Mouse (Mus musculus) heart, embryonic 14.5 days (tissue): ENCODE measurements at regions not wholly inside any gene's neighbourhood (a gene's known extent, or its start where the extent isn't known, plus 50 kb on each side); places are given as distances from the start of the nearest gene placed in this dataset.

Source experiments
- ATAC-seq: fragments of 200-750 bp; cut with Nextera tagmentation; 2 replicates; pipeline ENCODE4 v1.8.0; 2017; ENCODE audit warnings: low read depth, moderate TSS enrichment; ENCODE audit not compliant: insufficient number of reproducible peaks, insufficient read depth, low FRiP score
- H3K27ac ChIP-seq, 2 experiments: fragments of 200-500 bp in 1 of 2; fragments of 300-500 bp in 1 of 2; sonication (generic) in 1 of 2; replicated peaks in 1 of 2; 2 replicates each; pipeline ENCODE4 v1.5.1; 2012 to 2014; ENCODE audit warnings: low read depth in 2 of 2, low read length in 2 of 2, control low read depth in 1 of 2, mild to moderate bottlenecking in 1 of 2, mixed read lengths in 1 of 2; ENCODE audit not compliant: control insufficient read depth in 1 of 2, insufficient read depth in 1 of 2
- H3K27me3 ChIP-seq: fragments of 300-500 bp; sonication (generic); 2 replicates; pipeline ENCODE4 v1.6.1; 2014; ENCODE audit warnings: mild to moderate bottlenecking, low read length, control low read depth; ENCODE audit not compliant: control insufficient read depth, insufficient read depth
- H3K36me3 ChIP-seq: fragments of 300-500 bp; sonication (generic); 2 replicates; pipeline ENCODE4 v1.6.1; 2014; ENCODE audit warnings: mild to moderate bottlenecking, control low read depth, low read length, mixed read lengths; ENCODE audit not compliant: control insufficient read depth, insufficient read depth
- H3K4me1 ChIP-seq, 2 experiments: fragments of 200-500 bp in 1 of 2; fragments of 300-500 bp in 1 of 2; sonication (generic) in 1 of 2; 2 replicates each; pipeline ENCODE4 v1.6.1; 2012 to 2014; ENCODE audit warnings: low read length in 2 of 2, control low read depth in 1 of 2, mixed read lengths in 1 of 2; ENCODE audit not compliant: control insufficient read depth in 2 of 2, insufficient read depth in 2 of 2
- H3K4me2 ChIP-seq: fragments of 300-500 bp; sonication (generic); 2 replicates; pipeline ENCODE4 v1.6.1; 2014; ENCODE audit warnings: mild to moderate bottlenecking, low read length
- H3K4me3 ChIP-seq, 2 experiments: fragments of 200-500 bp in 1 of 2; fragments of 300-500 bp in 1 of 2; sonication (generic) in 1 of 2; 2 replicates each; pipeline ENCODE4 v1.5.1; 2012 to 2014; ENCODE audit warnings: low read length in 2 of 2, mild to moderate bottlenecking in 2 of 2, control low read depth in 1 of 2, low read depth in 1 of 2, moderate library complexity in 1 of 2; ENCODE audit not compliant: control insufficient read depth in 1 of 2, insufficient read depth in 1 of 2
- H3K9ac ChIP-seq: fragments of 300-500 bp; sonication (generic); 2 replicates; pipeline ENCODE4 v1.6.1; 2014; ENCODE audit warnings: mild to moderate bottlenecking, low read length
- H3K9me3 ChIP-seq: fragments of 300-500 bp; sonication (generic); 2 replicates; pipeline ENCODE4 v1.6.1; 2016; ENCODE audit warnings: low read length, control low read depth; ENCODE audit not compliant: control insufficient read depth
- WGBS: fragments of 180-500 bp; shearing (Covaris S2); extraction: QIAGEN DNeasy Blood & Tissue Kit; methylation state at CpG from one replicate; pipeline ENCODE4 v1.1.7; 2014; 5-methylcytosine and 5-hydroxymethylcytosine counted together

DNA sequence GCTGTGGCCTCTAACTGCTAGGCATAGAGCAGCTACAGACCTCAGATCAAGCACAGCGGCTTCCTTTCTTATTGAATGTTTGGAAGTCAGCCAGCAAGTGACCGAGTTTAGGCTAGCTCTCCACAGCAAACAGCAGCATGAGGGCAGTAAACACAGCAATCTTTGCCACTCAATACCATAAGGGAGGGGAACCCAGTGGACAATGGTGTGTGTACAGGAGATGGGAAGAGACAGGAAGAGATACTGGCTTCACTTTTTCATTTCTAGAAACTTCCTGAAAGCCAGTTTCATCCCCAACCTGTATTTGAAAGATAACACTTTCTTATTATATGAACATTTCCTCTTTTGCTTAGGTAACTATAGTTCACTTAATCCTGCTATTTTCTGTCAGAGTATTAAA, 1284.9 kb upstream of the Lrrc6 start:
- H3K4me1 ChIP-seq, result no peaks in the 10 kb centered on the region
- H3K27me3 ChIP-seq, result no peaks in the 10 kb centered on the region
- H3K4me3 ChIP-seq, result no peak overlapping the region
- H3K9me3 ChIP-seq, result no peaks in the 10 kb centered on the region
- 28% methylated on average over 2 of the region's 2 CpGs for WGBS
- no peak overlapping the region for H3K27ac ChIP-seq
- H3K36me3 ChIP-seq, result no peaks in the 10 kb centered on the region
- ATAC-seq, result no peak
- H3K9ac ChIP-seq, result no peak overlapping the region
- no peak overlapping the region for H3K4me2 ChIP-seq

DNA sequence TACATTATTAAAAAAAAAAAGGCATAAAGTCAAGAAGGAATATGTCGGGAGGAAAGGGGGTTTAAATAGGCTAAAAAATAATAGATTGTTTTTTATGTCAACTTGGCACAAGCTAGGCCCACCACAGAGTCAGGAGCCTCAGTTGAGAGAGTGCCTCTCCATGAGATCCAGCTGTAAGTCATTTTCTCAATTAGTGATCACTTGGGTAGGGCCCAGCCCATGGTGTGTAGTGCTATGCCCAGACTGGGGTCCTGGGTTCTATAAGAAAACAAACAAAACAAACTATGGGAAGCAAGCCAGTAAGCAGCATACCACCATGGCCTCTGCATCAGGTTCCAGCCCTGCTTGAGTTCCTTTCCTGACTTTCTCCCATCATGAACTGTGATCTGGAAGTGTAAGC, 1283.0 kb upstream of the Lrrc6 start:
- no peaks in the 10 kb centered on the region for H3K36me3 ChIP-seq

DNA sequence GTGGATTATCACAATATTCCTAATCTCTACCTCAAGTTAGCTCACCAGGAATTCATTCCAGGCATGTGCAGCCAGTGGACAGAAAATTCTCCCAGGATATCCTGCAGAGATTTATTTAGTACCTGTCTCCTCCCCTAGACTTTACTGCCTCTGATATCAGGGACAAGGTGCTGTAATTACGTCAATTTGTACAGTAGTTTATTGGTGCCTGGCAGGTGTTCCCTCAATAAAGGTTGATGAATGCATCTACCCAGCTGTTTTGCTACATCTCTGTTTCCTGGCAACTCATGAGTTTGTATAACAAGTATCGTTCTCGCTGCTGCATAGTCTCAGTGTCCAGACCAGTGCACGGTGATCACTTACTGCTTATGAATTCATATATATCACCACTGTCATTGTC, 1281.8 kb upstream of the Lrrc6 start:
- Histone ChIP-seq H3K4me1 (no peaks in the 10 kb centered on the region), H3K27me3 (no peaks in the 10 kb centered on the region), H3K27ac (no peak overlapping the region), H3K36me3 (no peaks in the 10 kb centered on the region), H3K4me3 (no peak overlapping the region), H3K9me3 (no peaks in the 10 kb centered on the region), H3K4me2 (no peak overlapping the region), H3K9ac (no peak overlapping the region)
- ATAC-seq, result no peak
- 84% methylated on average over 4 of the region's 4 CpGs for whole genome bisulfite sequencing

More for the DNA sequence above, 1283.0 kb upstream of the Lrrc6 start:
- Histone ChIP-seq H3K27me3 (no peaks in the 10 kb centered on the region), H3K9me3 (no peaks in the 10 kb centered on the region), H3K27ac (no peak overlapping the region), H3K4me2 (no peak overlapping the region), H3K4me3 (no peak overlapping the region), H3K9ac (no peak overlapping the region), H3K4me1 (no peaks in the 10 kb centered on the region)
- no peak for ATAC-seq
- 83% methylated on average over 1 of the region's 1 CpGs for WGBS

DNA sequence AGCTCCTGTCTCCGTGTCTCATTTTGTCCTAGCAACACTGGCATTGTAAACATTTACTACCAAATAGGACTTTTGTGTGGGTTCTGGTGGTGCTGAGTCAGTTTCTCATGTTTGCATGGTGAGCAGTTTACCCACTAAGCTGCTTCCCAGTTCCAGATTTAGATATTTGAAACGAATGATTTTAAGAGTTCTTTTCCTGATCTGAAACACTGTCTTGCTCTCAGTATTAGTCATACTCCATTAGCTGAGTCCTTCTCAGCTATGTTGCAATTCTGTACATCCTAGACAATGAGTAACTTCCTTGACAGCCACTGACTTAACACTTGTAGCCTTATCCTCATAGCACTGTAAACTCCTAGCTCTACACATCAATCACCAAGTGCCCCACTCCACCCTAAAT, 1280.1 kb upstream of the Lrrc6 start:
- WGBS, result 72% methylated on average over 2 of the region's 2 CpGs
- no peaks in the 10 kb centered on the region for H3K9me3 ChIP-seq
- no peak overlapping the region for H3K4me3 ChIP-seq

DNA sequence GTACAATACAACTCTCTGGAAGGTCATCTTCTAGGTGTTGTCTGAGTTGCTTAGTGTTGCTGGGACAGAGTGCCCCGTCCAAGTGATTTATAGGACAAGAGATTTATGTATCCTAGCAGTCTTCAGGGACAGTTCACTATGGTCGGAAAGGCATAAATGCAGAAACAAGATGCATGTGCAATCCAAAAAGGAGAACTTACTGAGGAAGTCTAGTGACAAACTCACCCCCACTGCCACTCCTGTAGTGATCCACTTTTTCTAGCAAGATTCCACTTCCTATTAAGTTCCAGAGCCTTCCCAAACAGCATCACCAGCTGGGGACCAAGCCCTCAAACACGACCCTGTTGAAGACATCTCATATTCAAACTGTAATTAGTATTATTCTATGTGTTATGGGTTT, 1266.9 kb upstream of the Lrrc6 start:
- H3K27ac ChIP-seq, result no peak overlapping the region
- ATAC-seq, result no peak
- no peak overlapping the region for H3K4me2 ChIP-seq
- H3K9me3 ChIP-seq, result no peaks in the 10 kb centered on the region
- no peak overlapping the region for H3K4me3 ChIP-seq
- H3K9ac ChIP-seq, result no peak overlapping the region
- no peaks in the 10 kb centered on the region for H3K27me3 ChIP-seq
- no peaks in the 10 kb centered on the region for H3K4me1 ChIP-seq
- H3K36me3 ChIP-seq, result no peaks in the 10 kb centered on the region
- WGBS, result 68% methylated on average over 3 of the region's 3 CpGs

More for the DNA sequence above, 1280.1 kb upstream of the Lrrc6 start:
- Histone ChIP-seq H3K36me3 (no peaks in the 10 kb centered on the region), H3K27me3 (no peaks in the 10 kb centered on the region), H3K27ac (no peak overlapping the region), H3K4me2 (no peak overlapping the region), H3K9ac (no peak overlapping the region), H3K4me1 (no peaks in the 10 kb centered on the region)
- no peak for ATAC-seq

DNA sequence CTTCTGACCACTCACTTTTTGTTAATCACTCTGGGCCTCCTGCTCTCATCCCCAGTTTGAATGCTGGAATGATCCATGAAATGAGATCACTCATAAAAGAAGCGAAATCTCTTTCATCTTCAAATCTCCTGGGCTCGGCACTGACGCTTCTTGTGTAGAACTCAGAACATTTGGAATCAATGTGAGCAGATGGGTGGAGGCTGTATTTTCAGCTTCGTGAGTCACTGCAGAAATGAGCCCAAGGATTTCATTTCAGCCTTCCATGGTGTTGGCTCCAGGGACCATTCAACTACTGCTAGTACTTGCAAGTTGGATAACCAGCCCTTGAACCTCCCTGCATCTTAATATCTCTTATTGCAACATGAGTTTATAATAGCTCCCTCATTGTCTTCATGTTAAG, 1258.5 kb upstream of the Lrrc6 start:
- no peaks in the 10 kb centered on the region for H3K27me3 ChIP-seq
- H3K36me3 ChIP-seq, result no peaks in the 10 kb centered on the region
- H3K9me3 ChIP-seq, result no peaks in the 10 kb centered on the region
- no peaks in the 10 kb centered on the region for H3K4me1 ChIP-seq
- no peak overlapping the region for H3K4me3 ChIP-seq
- no peak for ATAC-seq
- H3K4me2 ChIP-seq, result no peak overlapping the region
- 75% methylated on average over 4 of the region's 4 CpGs for WGBS
- no peak overlapping the region for H3K9ac ChIP-seq
- no peak overlapping the region for H3K27ac ChIP-seq

- H3K27ac ChIP-seq, result no peak overlapping the region
- H3K9ac ChIP-seq, result no peak overlapping the region
- H3K9me3 ChIP-seq, result no peaks in the 10 kb centered on the region
- H3K4me3 ChIP-seq, result no peak overlapping the region
- no peak for ATAC-seq
- H3K27me3 ChIP-seq, result no peaks in the 10 kb centered on the region
- H3K36me3 ChIP-seq, result no peaks in the 10 kb centered on the region
- H3K4me1 ChIP-seq, result no peaks in the 10 kb centered on the region
- no peak overlapping the region for H3K4me2 ChIP-seq
Measured at GRCm38 (mm10) chr15:67750582-67750981, 1249.9 kb upstream of the Lrrc6 start.

- Histone ChIP-seq H3K4me3 (no peak overlapping the region), H3K9ac (no peak overlapping the region), H3K27ac (no peak overlapping the region), H3K9me3 (no peaks in the 10 kb centered on the region), H3K4me2 (no peak overlapping the region), H3K27me3 (no peaks in the 10 kb centered on the region), H3K36me3 (no peaks in the 10 kb centered on the region), H3K4me1 (no peaks in the 10 kb centered on the region)
- ATAC-seq, result no peak
- WGBS, result 45% methylated on average over 2 of the region's 2 CpGs
Measured at GRCm38 (mm10) chr15:67743332-67743731, 1242.6 kb upstream of the Lrrc6 start.
